8 mouse cellular contexts compared by ENCODE assay signal in the genomic region with DNA sequence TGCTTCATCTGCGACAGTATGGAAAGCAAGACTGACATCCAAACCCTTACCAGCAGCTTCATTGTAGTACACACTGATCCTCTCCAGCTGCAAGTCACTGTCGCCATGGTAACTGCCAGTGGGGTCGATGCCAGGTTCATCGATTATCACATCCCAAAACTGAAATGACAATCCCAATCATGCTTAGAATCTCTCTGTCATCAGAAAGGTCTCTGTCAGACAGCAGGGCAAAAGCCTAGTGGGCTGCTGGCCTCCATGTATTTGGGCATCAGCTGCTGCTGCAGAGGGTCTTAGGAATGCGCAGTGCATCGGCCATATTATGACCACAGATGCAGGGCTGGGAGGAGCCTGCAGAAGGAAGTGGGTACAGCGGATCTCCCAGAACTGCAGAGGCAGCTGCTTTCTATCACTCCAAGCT. TPM values are rescaled to one million over a fixed set of nuclear protein-coding genes. Genes with fewer than 3 reads are reported as not detected.
A peak's percentile ranks its signal among the peaks of the same experiment; 100 is the strongest.
DNase-seq lines count a peak whose midpoint lies in the region; ATAC-seq lines count a peak whose summit lies in the region.

No protein-coding gene starts in this region.

- no peaks in the 10 kb centered on the region for H3K36me3 ChIP-seq in lung, embryonic 15.5 days
- H3K36me3 ChIP-seq in forebrain, embryonic 16.5 days (ENCODE audit: control insufficient read depth, insufficient read depth): no peaks in the 10 kb centered on the region
- H3K36me3 ChIP-seq in midbrain, embryonic 13.5 days: no peaks in the 10 kb centered on the region

- WGBS in lung, embryonic 15.5 days: 45% methylated on average over 7 of the region's 7 CpGs
- WGBS in forebrain, embryonic 16.5 days: 41% methylated on average over 7 of the region's 7 CpGs
- 18% methylated on average over 7 of the region's 7 CpGs for WGBS in midbrain, embryonic 13.5 days

- H3K9ac ChIP-seq in lung, embryonic 15.5 days: no peak overlapping the region
- H3K9ac ChIP-seq in forebrain, embryonic 16.5 days (replicated peaks; ENCODE audit: low read depth, low read length): 0 out of 2 replicates have a peak overlapping the region, but pooled peaks have one; percentile 13
- H3K9ac ChIP-seq in midbrain, embryonic 13.5 days (replicated peaks): peak overlapping the region; percentile 48; the same call in 1 of the 2 replicates

- H3K4me1 ChIP-seq in lung, embryonic 15.5 days: peaks cover 23% of the 10 kb centered on the region
- H3K4me1 ChIP-seq in forebrain, embryonic 16.5 days (replicated peaks; ENCODE audit: control insufficient read depth, insufficient read depth, low read length): peaks cover 22% of the 10 kb centered on the region
- H3K4me1 ChIP-seq in midbrain, embryonic 13.5 days (replicated peaks): peaks cover 31% of the 10 kb centered on the region

- no peak overlapping the region for H3K4me2 ChIP-seq in lung, embryonic 15.5 days
- peak overlapping the region; percentile 16 for H3K4me2 ChIP-seq in forebrain, embryonic 16.5 days (ENCODE audit: low read length)
- peak overlapping the region; percentile 38 for H3K4me2 ChIP-seq in midbrain, embryonic 13.5 days (replicated peaks)

- peak; percentile 65; the same call in 1 of the 2 replicates for ATAC-seq in lung, embryonic 15.5 days (ENCODE audit: borderline replicate concordance, extremely low read depth, low FRiP score, low TSS enrichment)
- peak; percentile 78 for ATAC-seq in forebrain, embryonic 16.5 days
- ATAC-seq in midbrain, embryonic 13.5 days: peak; percentile 89

- peak overlapping the region; percentile 60 for H3K27ac ChIP-seq in lung, embryonic 15.5 days
- H3K27ac ChIP-seq in forebrain, embryonic 16.5 days (ENCODE audit: low read length): peak overlapping the region; percentile 86
- peak overlapping the region; percentile 92 for H3K27ac ChIP-seq in midbrain, embryonic 13.5 days

- H3K27me3 ChIP-seq in lung, embryonic 15.5 days: no peaks in the 10 kb centered on the region
- no peaks in the 10 kb centered on the region for H3K27me3 ChIP-seq in forebrain, embryonic 16.5 days (replicated peaks; ENCODE audit: control insufficient read depth, insufficient read depth, low read length)
- no peaks in the 10 kb centered on the region for H3K27me3 ChIP-seq in midbrain, embryonic 13.5 days

- no peak overlapping the region for H3K4me3 ChIP-seq in lung, embryonic 15.5 days
- H3K4me3 ChIP-seq in forebrain, embryonic 16.5 days (replicated peaks; ENCODE audit: low read length): no peak overlapping the region
- peak overlapping the region; percentile 12 for H3K4me3 ChIP-seq in midbrain, embryonic 13.5 days (replicated peaks)

- H3K9me3 ChIP-seq in lung, embryonic 15.5 days: no peaks in the 10 kb centered on the region
- no peaks in the 10 kb centered on the region for H3K9me3 ChIP-seq in forebrain, embryonic 16.5 days (ENCODE audit: control insufficient read depth, low read length)
- H3K9me3 ChIP-seq in midbrain, embryonic 13.5 days: no peaks in the 10 kb centered on the region

- no peak for DNase-seq in lung, postnatal 4 days
- peak; percentile 43 for DNase-seq in thymus, postnatal 25 days
- DNase-seq in adrenal gland, adult 8-10 months: no peak
- DNase-seq in ovary, adult 18-20 months (ENCODE audit: low spot score): no peak
- DNase-seq in layer of hippocampus, adult 9-11 months: no peak

RNA-seq across cellular contexts. Expression of a gene that starts 11.1 kb away (rescaled TPM):
- 180 and 197 TPM in 2 replicates for polyA plus RNA-seq in lung, embryonic 15.5 days (2015; fragmentation: Nextera tagmentation; extraction: Ambion mirVana)
- 1,717 and 2,137 TPM in 2 replicates for polyA plus RNA-seq in forebrain, embryonic 16.5 days (2015; fragmentation: Nextera tagmentation; extraction: Ambion mirVana)
- polyA plus RNA-seq in midbrain, embryonic 13.5 days (2015; fragmentation: Nextera tagmentation; extraction: Ambion mirVana): 1,655 and 1,711 TPM in 2 replicates
- 10 to 100 TPM; 21.4 to 34.1 (median 28.2) TPM for total RNA-seq in adrenal gland, adult 8-10 months (2022)

RNA-seq across cellular contexts. Expression of a gene that starts 41.4 kb away (rescaled TPM):
- 18.0 and 19.7 TPM in 2 replicates for polyA plus RNA-seq in lung, embryonic 15.5 days (2015; fragmentation: Nextera tagmentation; extraction: Ambion mirVana)
- polyA plus RNA-seq in forebrain, embryonic 16.5 days (2015; fragmentation: Nextera tagmentation; extraction: Ambion mirVana): 1,170 and 1,210 TPM in 2 replicates
- 833 and 846 TPM in 2 replicates for polyA plus RNA-seq in midbrain, embryonic 13.5 days (2015; fragmentation: Nextera tagmentation; extraction: Ambion mirVana)
- total RNA-seq in adrenal gland, adult 8-10 months (2022): 1 to 10 TPM in 3 of 4 experiments, under 1 TPM in 1; 0.81 to 3.5 (median 1.5) TPM

RNA-seq across cellular contexts. Expression of a gene that starts 51.5 kb away (rescaled TPM):
- polyA plus RNA-seq in lung, embryonic 15.5 days (2015; fragmentation: Nextera tagmentation; extraction: Ambion mirVana): 57.3 and 59.0 TPM in 2 replicates
- polyA plus RNA-seq in forebrain, embryonic 16.5 days (2015; fragmentation: Nextera tagmentation; extraction: Ambion mirVana): 35.5 and 39.0 TPM in 2 replicates
- polyA plus RNA-seq in midbrain, embryonic 13.5 days (2015; fragmentation: Nextera tagmentation; extraction: Ambion mirVana): 31.6 and 36.8 TPM in 2 replicates
- 100 to 1,000 TPM in 2 of 4 experiments, 10 to 100 TPM in 2; 91.3 to 124 (median 102) TPM for total RNA-seq in adrenal gland, adult 8-10 months (2022)

Comparison
In these comparisons a context has a peak if more than half of its experiments do, and no peak if none do; other contexts are left out.
1. RNA of a gene that starts 41.4 kb away (polyA plus RNA-seq): 1,170 to 1,210 TPM in forebrain, embryonic 16.5 days and 833 to 846 TPM in midbrain, embryonic 13.5 days; 18.0 to 19.7 TPM in lung, embryonic 15.5 days; every median in the first group is over 10 times any median in the second.
2. Peak in every context shown above with its lines, with median percentiles within 50 percentile points of each other: ATAC-seq and H3K27ac ChIP-seq.